Mouse (Mus musculus) Patski (cell line): ENCODE measurements around the gene Ttc30a2. TPM values are rescaled to one million over a fixed set of nuclear protein-coding genes. Genes with fewer than 3 reads are reported as not detected.

ENCODE experiments used
- ATAC-seq: fragments of 100-300 bp; one replicate; pipeline ENCODE4 v1.8.0; 2021
- CTCF ChIA-PET: fragments of 350-600 bp; sonication (Branson Sonifier 250); formaldehyde crosslinking; loops from one replicate; lab custom pipeline; 2022; ENCODE audit warnings: inconsistent platforms; lab: Charles Lee
- POLR2A ChIA-PET: fragments of 350-600 bp; sonication (Branson Sonifier 250); formaldehyde crosslinking; loops from one replicate; lab custom pipeline; 2022; ENCODE audit warnings: antibody characterized with exemption, inconsistent platforms; lab: Charles Lee
- DNase-seq: peaks from one replicate; pipeline ENCODE4 v3.0.0-alpha.2; 2011; ENCODE audit warnings: low read depth, low spot score
- H3K27me3 ChIP-seq: fragments of 371-371 bp; one replicate; pipeline ENCODE4 v1.5.1; 2021
- CTCF ChIP-seq: fragments of 100-300 bp; IDR thresholded peaks from one replicate; pipeline ENCODE4 v1.5.1; 2021
- in situ Hi-C: fragments of 300-500 bp; cut with MboI; formaldehyde crosslinking; loops from 3 replicates; pipeline ENCODE4 v1.11.1; 2018; ENCODE audit warnings: low pct_unique_long_range_greater_than_20kb, mixed read lengths
- polyA plus RNA-seq: library from polyadenylated mRNA; unstranded; gene quantifications from one replicate; pipeline ENCODE4 v1.2.3, GENCODE M21; 2021

The Ttc30a2 gene
- polyA plus RNA-seq, 1 experiment from 2014 or later: 1.4 TPM

- ATAC-seq (no peak), DNase-seq (no peak)
- CTCF ChIA-PET: interaction anchor here (0.7 to 1.2 kb wide), 3 partner anchors 10 to 155 kb away, joined by 3 to 4 read pairs (median 3); no protein-coding TSS in a partner anchor
- POLR2A ChIA-PET: no interaction called here
- TF ChIP-seq CTCF: no peak
- in situ Hi-C loops: no loop called here
- H3K27me3 ChIP-seq: no peaks in the 10 kb centered on the region
Observed at GRCm38 (mm10) chr2:75933541-75933940, 44.4 kb downstream of the Ttc30a2 start.

GRCm38 (mm10) chr2:75930941-75931340 is 47.0 kb downstream of the Ttc30a2 start:
- H3K27me3 ChIP-seq: no peaks in the 10 kb centered on the region
- no peak for TF ChIP-seq CTCF
- CTCF ChIA-PET: no interaction called here
- in situ Hi-C loops: no loop called here
- DNase-seq (no peak), ATAC-seq (no peak)
- POLR2A ChIA-PET: no interaction called here

GRCm38 (mm10) chr2:75929786-75930444 is 48.1 kb downstream of the Ttc30a2 start:
- POLR2A ChIA-PET: no interaction called here
- ATAC-seq: no peak
- H3K27me3 ChIP-seq: no peaks in the 10 kb centered on the region

GRCm38 (mm10) chr2:75929141-75929540 is 48.8 kb downstream of the Ttc30a2 start:
- in situ Hi-C loops: no loop called here
- H3K27me3 ChIP-seq: no peaks in the 10 kb centered on the region
- POLR2A ChIA-PET: interaction anchor here (0.6 kb wide), 2 partner anchors 13 to 688 kb away, joined by 4 to 5 read pairs; no protein-coding TSS in a partner anchor
- no peak for TF ChIP-seq CTCF
- ATAC-seq (no peak), DNase-seq (no peak)
- CTCF ChIA-PET: interaction anchor here (0.9 to 1.5 kb wide), 2 partner anchors 10 to 15 kb away, joined by 3 read pairs; no protein-coding TSS in a partner anchor

More at GRCm38 (mm10) chr2:75929786-75930444, 48.1 kb downstream of the Ttc30a2 start:
- in situ Hi-C loops: no loop called here
- CTCF ChIA-PET: interaction anchor here (0.9 to 1.5 kb wide), 2 partner anchors 10 to 14 kb away, joined by 3 read pairs; no protein-coding TSS in a partner anchor
- no peak for DNase-seq
- no peak for TF ChIP-seq CTCF

GRCm38 (mm10) chr2:75928011-75928410 is 50.0 kb downstream of the Ttc30a2 start:
- ATAC-seq (no peak), DNase-seq (no peak)
- CTCF ChIA-PET: no interaction called here
- no peaks in the 10 kb centered on the region for H3K27me3 ChIP-seq
- POLR2A ChIA-PET: no interaction called here
- no peak for TF ChIP-seq CTCF
- in situ Hi-C loops: no loop called here

- H3K27me3 ChIP-seq: no peaks in the 10 kb centered on the region
- ATAC-seq: no peak
- TF ChIP-seq CTCF: no peak
- CTCF ChIA-PET: interaction anchor here (0.7 kb wide), 2 partner anchors 9 to 13 kb away, joined by 3 read pairs; no protein-coding TSS in a partner anchor
- DNase-seq: no peak
- POLR2A ChIA-PET: no interaction called here
- in situ Hi-C loops: no loop called here
Observed at GRCm38 (mm10) chr2:75926061-75926460, 51.9 kb downstream of the Ttc30a2 start.

Other genes starting within 250 kb of the Ttc30a2 start
- 37.0 TPM for gene Agps, start 146.0 kb downstream of the Ttc30a2 start, polyA plus RNA-seq
- gene Ttc30b, start 39.6 kb downstream of the Ttc30a2 start, polyA plus RNA-seq: 12.3 TPM
- 2.0 TPM for gene Ttc30a1, start 3.8 kb upstream of the Ttc30a2 start, polyA plus RNA-seq